Mouse (Mus musculus) forebrain, embryonic 12.5 days (tissue): ENCODE data around the gene Coil. TPM values are rescaled to one million over a fixed set of nuclear protein-coding genes. Genes with fewer than 3 reads are reported as not detected.
"Not testable (repeated sequence)": the region's sequence is repeated elsewhere in the genome, so short reads cannot be mapped to it uniquely, and the experiment has no call there.

ENCODE experiments used
- ATAC-seq: fragments of 200-750 bp; cut with Nextera tagmentation; 2 replicates; pipeline ENCODE4 v1.8.0; 2017; ENCODE audit warnings: moderate TSS enrichment; ENCODE audit not compliant: low FRiP score
- H3K27ac ChIP-seq: fragments of 300-500 bp; sonication (generic); 2 replicates; pipeline ENCODE4 v1.5.1; 2016; ENCODE audit warnings: mild to moderate bottlenecking
- H3K27me3 ChIP-seq: fragments of 300-500 bp; sonication (generic); 2 replicates; pipeline ENCODE4 v1.6.1; 2016; ENCODE audit warnings: mild to moderate bottlenecking
- H3K36me3 ChIP-seq: fragments of 300-500 bp; sonication (generic); replicated peaks from 2 replicates; pipeline ENCODE4 v1.6.1; 2016; ENCODE audit warnings: mild to moderate bottlenecking
- H3K4me1 ChIP-seq: fragments of 300-500 bp; sonication (generic); 2 replicates; pipeline ENCODE4 v1.6.1; 2016
- H3K4me2 ChIP-seq: fragments of 300-500 bp; sonication (generic); 2 replicates; pipeline ENCODE4 v1.6.1; 2016; ENCODE audit warnings: mild to moderate bottlenecking, moderate library complexity
- H3K4me3 ChIP-seq: fragments of 300-500 bp; sonication (generic); replicated peaks from 2 replicates; pipeline ENCODE4 v1.5.1; 2016; ENCODE audit warnings: mild to moderate bottlenecking
- H3K9ac ChIP-seq: fragments of 300-500 bp; sonication (generic); 2 replicates; pipeline ENCODE4 v1.6.1; 2016; ENCODE audit warnings: mild to moderate bottlenecking
- H3K9me3 ChIP-seq: fragments of 300-500 bp; sonication (generic); 2 replicates; pipeline ENCODE4 v1.6.1; 2016
- WGBS: fragments of 180-500 bp; shearing (Covaris S2); methylation state at CpG from one replicate; pipeline ENCODE4 v1.1.7; 2016; 5-methylcytosine and 5-hydroxymethylcytosine counted together
- polyA plus RNA-seq: library from polyadenylated mRNA; unstranded; fragments of >200 nt; fragmentation: Nextera tagmentation; extraction: Ambion mirVana; gene quantifications from 2 replicates; pipeline ENCODE4 v1.2.1, GENCODE M21; 2016

Gene Coil
- polyA plus RNA-seq, 1 experiment from 2014 or later: 30.3 TPM

DNA sequence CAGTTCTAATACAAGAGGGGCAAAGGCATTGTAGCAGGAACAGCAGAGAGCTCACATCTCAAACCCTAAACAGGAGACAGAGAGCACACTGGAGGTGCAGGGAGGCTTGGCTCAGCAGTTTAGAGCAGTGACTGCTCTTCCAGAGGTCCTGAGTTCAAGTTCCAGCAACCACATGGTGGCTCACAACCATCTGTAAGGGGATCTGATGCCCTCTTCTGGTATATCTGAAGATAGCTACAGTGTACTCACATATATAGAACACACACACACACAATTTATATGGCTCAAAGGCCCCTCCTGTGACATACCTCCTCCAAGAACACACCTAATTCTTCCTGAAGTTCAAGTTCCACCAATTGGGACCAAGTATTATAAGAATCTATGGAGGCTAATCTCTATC, 64.5 kb downstream of the Coil start:
- Histone ChIP-seq H3K27ac (no peak overlapping the region), H3K9ac (no peak overlapping the region), H3K9me3 (no peaks in the 10 kb centered on the region), H3K4me2 (no peak overlapping the region), H3K4me3 (no peak overlapping the region), H3K27me3 (no peaks in the 10 kb centered on the region), H3K4me1 (no peaks in the 10 kb centered on the region), H3K36me3 (peaks cover 11% of the 10 kb centered on the region)
- no peak for ATAC-seq

DNA sequence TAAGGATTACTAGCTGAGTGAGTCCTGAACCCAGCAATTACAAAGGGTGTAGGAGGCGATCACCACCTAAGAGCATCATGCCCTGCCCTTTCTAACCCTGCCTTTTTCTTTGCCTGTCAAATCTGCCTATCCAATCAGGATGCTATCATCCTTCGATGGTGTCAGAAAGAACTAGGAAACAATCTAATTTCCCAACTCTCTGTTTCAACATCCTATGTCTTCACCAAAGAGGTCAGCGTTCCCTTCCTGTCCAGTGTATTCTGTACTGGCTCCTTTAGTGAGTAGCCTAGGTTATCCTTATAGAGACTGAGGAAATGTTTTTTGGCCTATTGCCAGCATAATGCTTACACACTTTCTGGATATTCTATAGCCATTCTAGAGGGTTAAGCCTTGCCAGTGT, 65.5 kb downstream of the Coil start:
- Histone ChIP-seq H3K4me3 (no peak overlapping the region), H3K27me3 (no peaks in the 10 kb centered on the region), H3K9ac (no peak overlapping the region), H3K27ac (no peak overlapping the region), H3K36me3 (peaks cover 21% of the 10 kb centered on the region), H3K4me1 (no peaks in the 10 kb centered on the region), H3K9me3 (no peaks in the 10 kb centered on the region), H3K4me2 (no peak overlapping the region)
- 88% methylated on average over 3 of the region's 3 CpGs for WGBS
- ATAC-seq: no peak

GRCm38 (mm10) chr11:89038496-89038895, 68.4 kb downstream of the Coil start:
- no peak overlapping the region for H3K27ac ChIP-seq
- WGBS: 93% methylated on average over 6 of the region's 6 CpGs
- no peaks in the 10 kb centered on the region for H3K27me3 ChIP-seq
- H3K9ac ChIP-seq: no peak overlapping the region
- H3K9me3 ChIP-seq: no peaks in the 10 kb centered on the region
- ATAC-seq: no peak
- H3K36me3 ChIP-seq: peaks cover 46% of the 10 kb centered on the region
- no peaks in the 10 kb centered on the region for H3K4me1 ChIP-seq
- H3K4me3 ChIP-seq: no peak overlapping the region
- H3K4me2 ChIP-seq: no peak overlapping the region

DNA sequence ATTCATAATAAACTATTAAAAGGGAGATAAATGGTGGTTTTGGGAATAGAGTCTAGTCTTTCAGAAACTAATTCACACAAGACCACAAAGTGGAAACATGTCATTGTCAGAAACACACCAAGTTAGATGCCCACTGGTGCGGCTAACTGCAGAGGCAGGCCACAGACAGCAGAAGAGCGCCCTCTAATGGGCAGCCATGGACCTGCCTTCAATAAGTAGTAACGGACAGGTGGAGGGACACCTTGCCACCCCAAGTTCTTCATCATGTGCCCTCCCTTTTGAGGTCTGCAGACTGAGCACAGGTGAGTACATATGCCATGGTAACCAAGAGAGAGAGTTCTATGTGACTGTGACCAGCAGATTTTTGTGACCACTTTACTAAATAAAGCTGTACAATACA, 69.3 kb downstream of the Coil start:
- no peak overlapping the region for H3K27ac ChIP-seq
- no peaks in the 10 kb centered on the region for H3K4me1 ChIP-seq
- ATAC-seq: no peak
- no peak overlapping the region for H3K4me3 ChIP-seq
- no peaks in the 10 kb centered on the region for H3K27me3 ChIP-seq
- H3K4me2 ChIP-seq: no peak overlapping the region
- H3K36me3 ChIP-seq: peaks cover 52% of the 10 kb centered on the region
- WGBS: 37% methylated on average over 3 of the region's 3 CpGs
- no peak overlapping the region for H3K9ac ChIP-seq
- H3K9me3 ChIP-seq: no peaks in the 10 kb centered on the region

- not testable (repeated sequence) for H3K9me3 ChIP-seq, H3K9ac ChIP-seq, ATAC-seq, H3K4me3 ChIP-seq, H3K27me3 ChIP-seq, H3K27ac ChIP-seq, H3K4me2 ChIP-seq, H3K4me1 ChIP-seq
- H3K36me3 ChIP-seq: peaks cover 69% of the 10 kb centered on the region
- WGBS: 87% methylated on average over 6 of the region's 7 CpGs
These were observed 71.0 kb downstream of the Coil start for GRCm38 (mm10) chr11:89041073-89041472.

Other genes with a start within 250 kb of the Coil start
- gene Akap1, start 105.7 kb upstream of the Coil start, polyA plus RNA-seq: 20.9 and 23.3 TPM in 2 replicates
- gene Scpep1, start 14.8 kb upstream of the Coil start, polyA plus RNA-seq: 47.3 and 49.7 TPM in 2 replicates
- not detected in 2 replicates for gene Elobl, start 3.3 kb upstream of the Coil start, polyA plus RNA-seq
- gene Trim25, start 29.1 kb downstream of the Coil start, polyA plus RNA-seq: 2.3 and 3.7 TPM in 2 replicates
- gene Dgke, start 96.6 kb downstream of the Coil start, polyA plus RNA-seq: 7.4 and 9.2 TPM in 2 replicates
- gene Gm525, start 103.6 kb downstream of the Coil start, polyA plus RNA-seq: not detected in 2 replicates